Mouse (Mus musculus) G1E (cell line): ENCODE data around the gene Sapcd1.

ENCODE experiments used
- CTCF ChIP-seq: IDR thresholded peaks from 2 replicates; pipeline ENCODE4 v1.5.1; 2012; ENCODE audit warnings: low read depth, low read length, inconsistent platforms, mixed read lengths
- GATA1 ChIP-seq: IDR thresholded peaks from 2 replicates; pipeline ENCODE4 v1.6.1; 2012; ENCODE audit warnings: borderline replicate concordance, low read length, inconsistent platforms, mixed read lengths
- POLR2AphosphoS5 ChIP-seq: IDR thresholded peaks from 2 replicates; pipeline ENCODE4 v1.6.1; 2012; ENCODE audit warnings: low read depth, low read length, inconsistent platforms; ENCODE audit not compliant: insufficient replicate concordance
- TAL1 ChIP-seq: conservative IDR thresholded peaks from 2 replicates; pipeline ENCODE4 v1.6.1; 2012; ENCODE audit warnings: low read depth, low read length, inconsistent platforms, mixed read lengths

- TF ChIP-seq CTCF (no peak), POLR2AphosphoS5 (no peak), GATA1 (no peak), TAL1 (no peak)
These were observed 18.2 kb upstream of the Sapcd1 start for GRCm38 (mm10) chr17:35045807-35046680.
